Mouse (Mus musculus): Measurements from ENCODE around the gene Abcc5. TPM values are rescaled to one million over a fixed set of nuclear protein-coding genes. Genes with fewer than 3 reads are reported as not detected.

Abcc5 gene
- polyA plus RNA-seq, 1 experiment from 2014 or later: 59.9 TPM

GRCm38 (mm10) chr16:20429328-20429727, 3.1 kb upstream of the Abcc5 start:
- H3K9ac ChIP-seq (ENCODE audit: low read length): no peak overlapping the region
- H3K27me3 ChIP-seq (ENCODE audit: control insufficient read depth, insufficient read depth, low read length): no peaks in the 10 kb centered on the region
- H3K4me3 ChIP-seq (replicated peaks; ENCODE audit: low read length): no peak overlapping the region
- H3K4me2 ChIP-seq (ENCODE audit: low read depth, low read length): no peak overlapping the region
- WGBS: 88% methylated on average over 5 of the region's 5 CpGs
- peaks cover 11% of the 10 kb centered on the region for H3K4me1 ChIP-seq (ENCODE audit: control insufficient read depth, insufficient read depth, low read length)
- no peaks in the 10 kb centered on the region for H3K36me3 ChIP-seq (ENCODE audit: control insufficient read depth, insufficient read depth, low read length)
- no peak for ATAC-seq (ENCODE audit: insufficient read depth, low FRiP score)
- H3K9me3 ChIP-seq (replicated peaks; ENCODE audit: control insufficient read depth, low read length): no peaks in the 10 kb centered on the region
- no peak overlapping the region for H3K27ac ChIP-seq (ENCODE audit: low read length)

GRCm38 (mm10) chr16:20427566-20427965, 1.4 kb upstream of the Abcc5 start:
- Histone ChIP-seq H3K27me3 (ENCODE audit: control insufficient read depth, insufficient read depth, low read length) (no peaks in the 10 kb centered on the region), H3K4me3 (replicated peaks; ENCODE audit: low read length) (no peak overlapping the region), H3K9me3 (replicated peaks; ENCODE audit: control insufficient read depth, low read length) (no peaks in the 10 kb centered on the region), H3K4me2 (ENCODE audit: low read depth, low read length) (no peak overlapping the region), H3K9ac (ENCODE audit: low read length) (no peak overlapping the region), H3K36me3 (ENCODE audit: control insufficient read depth, insufficient read depth, low read length) (no peaks in the 10 kb centered on the region), H3K4me1 (ENCODE audit: control insufficient read depth, insufficient read depth, low read length) (peaks cover 13% of the 10 kb centered on the region), H3K27ac (ENCODE audit: low read length) (no peak overlapping the region)
- no peak for ATAC-seq (ENCODE audit: insufficient read depth, low FRiP score)
- 64% methylated on average over 4 of the region's 4 CpGs for WGBS

GRCm38 (mm10) chr16:20424719-20425650, 1.2 kb downstream of the Abcc5 start:
- peaks cover 13% of the 10 kb centered on the region for H3K4me1 ChIP-seq (ENCODE audit: control insufficient read depth, insufficient read depth, low read length)
- peak overlapping the region; percentile 84 for H3K9ac ChIP-seq (ENCODE audit: low read length)
- H3K9me3 ChIP-seq (replicated peaks; ENCODE audit: control insufficient read depth, low read length): no peaks in the 10 kb centered on the region
- H3K4me3 ChIP-seq (replicated peaks; ENCODE audit: low read length): peak overlapping the region; percentile 84
- no peaks in the 10 kb centered on the region for H3K27me3 ChIP-seq (ENCODE audit: control insufficient read depth, insufficient read depth, low read length)
- H3K4me2 ChIP-seq (ENCODE audit: low read depth, low read length): peak overlapping the region; percentile 76
- H3K27ac ChIP-seq (ENCODE audit: low read length): peak overlapping the region; percentile 34; the same call in 1 of the 2 replicates
- no peak; the same call in 1 of the 2 replicates for ATAC-seq (ENCODE audit: insufficient read depth, low FRiP score)
- peaks cover 2% of the 10 kb centered on the region; the same call in 1 of the 2 replicates for H3K36me3 ChIP-seq (ENCODE audit: control insufficient read depth, insufficient read depth, low read length)
- WGBS: 35% methylated on average over 10 of the region's 10 CpGs

GRCm38 (mm10) chr16:20424226-20424663, 1.9 kb downstream of the Abcc5 start:
- Histone ChIP-seq H3K9me3 (replicated peaks; ENCODE audit: control insufficient read depth, low read length) (no peaks in the 10 kb centered on the region), H3K36me3 (ENCODE audit: control insufficient read depth, insufficient read depth, low read length) (peaks cover 2% of the 10 kb centered on the region; the same call in 1 of the 2 replicates), H3K27me3 (ENCODE audit: control insufficient read depth, insufficient read depth, low read length) (no peaks in the 10 kb centered on the region), H3K9ac (ENCODE audit: low read length) (no peak overlapping the region), H3K4me3 (replicated peaks; ENCODE audit: low read length) (no peak overlapping the region), H3K4me1 (ENCODE audit: control insufficient read depth, insufficient read depth, low read length) (peaks cover 13% of the 10 kb centered on the region), H3K27ac (ENCODE audit: low read length) (no peak overlapping the region), H3K4me2 (ENCODE audit: low read depth, low read length) (peak overlapping the region; percentile 4; the same call in 1 of the 2 replicates)
- WGBS: 70% methylated on average over 7 of the region's 7 CpGs
- ATAC-seq (ENCODE audit: insufficient read depth, low FRiP score): no peak

- no peaks in the 10 kb centered on the region for H3K9me3 ChIP-seq (replicated peaks; ENCODE audit: control insufficient read depth, low read length)
- no peak for ATAC-seq (ENCODE audit: insufficient read depth, low FRiP score)
- whole genome bisulfite sequencing: 65% methylated on average over 6 of the region's 6 CpGs
These were observed 3.1 kb downstream of the Abcc5 start for GRCm38 (mm10) chr16:20422938-20423730.

GRCm38 (mm10) chr16:20418054-20418453, 8.1 kb downstream of the Abcc5 start:
- Histone ChIP-seq H3K4me3 (replicated peaks; ENCODE audit: low read length) (no peak overlapping the region), H3K27me3 (ENCODE audit: control insufficient read depth, insufficient read depth, low read length) (no peaks in the 10 kb centered on the region), H3K36me3 (ENCODE audit: control insufficient read depth, insufficient read depth, low read length) (peaks cover 2% of the 10 kb centered on the region; the same call in 1 of the 2 replicates), H3K4me1 (ENCODE audit: control insufficient read depth, insufficient read depth, low read length) (peaks cover 6% of the 10 kb centered on the region; the same call in 1 of the 2 replicates), H3K9ac (ENCODE audit: low read length) (no peak overlapping the region), H3K9me3 (replicated peaks; ENCODE audit: control insufficient read depth, low read length) (no peaks in the 10 kb centered on the region), H3K27ac (ENCODE audit: low read length) (no peak overlapping the region), H3K4me2 (ENCODE audit: low read depth, low read length) (no peak overlapping the region)
- WGBS: 74% methylated on average over 2 of the region's 2 CpGs
- ATAC-seq (ENCODE audit: insufficient read depth, low FRiP score): no peak

More at GRCm38 (mm10) chr16:20422938-20423730, 3.1 kb downstream of the Abcc5 start:
- Histone ChIP-seq H3K27ac (ENCODE audit: low read length) (no peak overlapping the region), H3K27me3 (ENCODE audit: control insufficient read depth, insufficient read depth, low read length) (no peaks in the 10 kb centered on the region), H3K4me1 (ENCODE audit: control insufficient read depth, insufficient read depth, low read length) (peaks cover 13% of the 10 kb centered on the region), H3K4me2 (ENCODE audit: low read depth, low read length) (no peak overlapping the region), H3K36me3 (ENCODE audit: control insufficient read depth, insufficient read depth, low read length) (peaks cover 2% of the 10 kb centered on the region; the same call in 1 of the 2 replicates), H3K4me3 (replicated peaks; ENCODE audit: low read length) (no peak overlapping the region), H3K9ac (ENCODE audit: low read length) (no peak overlapping the region)

GRCm38 (mm10) chr16:20416262-20416661, 9.9 kb downstream of the Abcc5 start:
- Histone ChIP-seq H3K27me3 (ENCODE audit: control insufficient read depth, insufficient read depth, low read length) (no peaks in the 10 kb centered on the region), H3K9ac (ENCODE audit: low read length) (no peak overlapping the region), H3K36me3 (ENCODE audit: control insufficient read depth, insufficient read depth, low read length) (peaks cover 2% of the 10 kb centered on the region; the same call in 1 of the 2 replicates), H3K27ac (ENCODE audit: low read length) (no peak overlapping the region), H3K4me1 (ENCODE audit: control insufficient read depth, insufficient read depth, low read length) (peaks cover 6% of the 10 kb centered on the region; the same call in 1 of the 2 replicates), H3K4me3 (replicated peaks; ENCODE audit: low read length) (no peak overlapping the region), H3K4me2 (ENCODE audit: low read depth, low read length) (no peak overlapping the region), H3K9me3 (replicated peaks; ENCODE audit: control insufficient read depth, low read length) (no peaks in the 10 kb centered on the region)
- no peak for ATAC-seq (ENCODE audit: insufficient read depth, low FRiP score)
- 88% methylated on average over 2 of the region's 2 CpGs for WGBS

GRCm38 (mm10) chr16:20415804-20416203, 10.4 kb downstream of the Abcc5 start:
- no peaks in the 10 kb centered on the region for H3K27me3 ChIP-seq (ENCODE audit: control insufficient read depth, insufficient read depth, low read length)
- no peak overlapping the region for H3K9ac ChIP-seq (ENCODE audit: low read length)
- no peak overlapping the region for H3K4me3 ChIP-seq (replicated peaks; ENCODE audit: low read length)
- no peak overlapping the region for H3K4me2 ChIP-seq (ENCODE audit: low read depth, low read length)
- H3K9me3 ChIP-seq (replicated peaks; ENCODE audit: control insufficient read depth, low read length): no peaks in the 10 kb centered on the region
- no peak overlapping the region for H3K27ac ChIP-seq (ENCODE audit: low read length)
- 0 out of 2 replicates have a peak, but pooled peaks cover 2% of the 10 kb centered on the region for H3K36me3 ChIP-seq (ENCODE audit: control insufficient read depth, insufficient read depth, low read length)
- ATAC-seq (ENCODE audit: insufficient read depth, low FRiP score): peak; percentile 68; the same call in 1 of the 2 replicates
- H3K4me1 ChIP-seq (ENCODE audit: control insufficient read depth, insufficient read depth, low read length): peaks cover 6% of the 10 kb centered on the region; the same call in 1 of the 2 replicates
- WGBS: 56% methylated on average over 6 of the region's 6 CpGs

Data from stomach, embryonic 16.5 days (tissue).